Mouse (Mus musculus) embryonic fibroblast, embryonic 13.5 days (primary cell): ENCODE results near the gene Tmem167b. TPM values are rescaled to one million over a fixed set of nuclear protein-coding genes. Genes with fewer than 3 reads are reported as not detected.
"Not testable (repeated sequence)": the region's sequence is repeated elsewhere in the genome, so short reads cannot be mapped to it uniquely, and the experiment has no call there.

Experiments
- H3K27ac ChIP-seq: 2 replicates; pipeline ENCODE4 v1.5.1; 2012; ENCODE audit warnings: low read length, control low read depth, inconsistent platforms; ENCODE audit not compliant: insufficient read depth
- H3K4me1 ChIP-seq: 2 replicates; pipeline ENCODE4 v1.6.1; 2011; ENCODE audit warnings: low read length; ENCODE audit not compliant: control insufficient read depth, insufficient read depth
- H3K4me3 ChIP-seq: 2 replicates; pipeline ENCODE4 v1.5.1; 2011; ENCODE audit warnings: mild to moderate bottlenecking, control low read depth, low read length; ENCODE audit not compliant: insufficient read depth
- CTCF ChIP-seq: IDR thresholded peaks from 2 replicates; pipeline ENCODE4 v1.5.1; 2011; ENCODE audit warnings: mild to moderate bottlenecking, control low read depth, low read length, moderate library complexity, borderline replicate concordance; ENCODE audit not compliant: insufficient read depth
- POLR2A ChIP-seq: IDR thresholded peaks from 2 replicates; pipeline ENCODE4 v1.6.1; 2011; ENCODE audit warnings: low read depth, mild to moderate bottlenecking, control low read depth, low read length, moderate library complexity
- polyA plus RNA-seq: library from polyadenylated mRNA; stranded (reverse); fragments of >200 nt; gene quantifications from 2 replicates; pipeline ENCODE4 v1.2.4, GENCODE M21; 2011; ENCODE audit warnings: low read depth; ENCODE audit not compliant: missing spikeins, insufficient read length

Tmem167b gene
- polyA plus RNA-seq, 1 experiment = 72.1 TPM

GRCm38 (mm10) chr3:108571443-108572294 is 9.4 kb upstream of the Tmem167b start, which contains the start of gene Taf13:
TSS of gene Taf13 (plus strand) at chr3:108571698.
- peak within 1 kb of the TSS; percentile 29; the same call in 1 of the 2 replicates for H3K27ac ChIP-seq
- TF ChIP-seq CTCF = no peak
- peak; percentile 100 for TF ChIP-seq POLR2A
- peak within 1 kb of the TSS; percentile 97 for H3K4me3 ChIP-seq
- H3K4me1 ChIP-seq = peaks cover 3% of the 10 kb centered on the region; the same call in 1 of the 2 replicates

- TF ChIP-seq POLR2A (no peak), CTCF (no peak)
- no peak overlapping the region for H3K27ac ChIP-seq
- no peak overlapping the region for H3K4me3 ChIP-seq
- peaks cover 3% of the 10 kb centered on the region; the same call in 1 of the 2 replicates for H3K4me1 ChIP-seq
Observed at GRCm38 (mm10) chr3:108570813-108571212, 8.5 kb upstream of the Tmem167b start.

- H3K4me1 ChIP-seq, H3K4me3 ChIP-seq, H3K27ac ChIP-seq: not testable (repeated sequence)
Observed at GRCm38 (mm10) chr3:108569636-108570035, 7.4 kb upstream of the Tmem167b start.

- TF ChIP-seq POLR2A = no peak
- TF ChIP-seq CTCF = no peak
- no peaks in the 10 kb centered on the region; the same call in 1 of the 2 replicates for H3K4me1 ChIP-seq
- no peak overlapping the region for H3K4me3 ChIP-seq
- H3K27ac ChIP-seq = no peak overlapping the region
Observed at GRCm38 (mm10) chr3:108567990-108568877, 6.0 kb upstream of the Tmem167b start.

GRCm38 (mm10) chr3:108563309-108563708 is 1.0 kb upstream of the Tmem167b start:
- Histone ChIP-seq H3K4me1 (no peaks in the 10 kb centered on the region), H3K4me3 (peak overlapping the region; percentile 31), H3K27ac (peak overlapping the region; percentile 82)
- 0 out of 2 replicates have a peak, but pooled peaks have one; percentile 24 for TF ChIP-seq POLR2A
- peak; percentile 43; the same call in 1 of the 2 replicates for TF ChIP-seq CTCF

GRCm38 (mm10) chr3:108562777-108563271 is 558 bp upstream of the Tmem167b start:
- Histone ChIP-seq H3K4me3 (peak overlapping the region; percentile 31), H3K4me1 (no peaks in the 10 kb centered on the region), H3K27ac (peak overlapping the region; percentile 82)
- TF ChIP-seq POLR2A = no peak; the same call in 1 of the 2 replicates
- TF ChIP-seq CTCF = no peak

- Histone ChIP-seq H3K4me1 (no peaks in the 10 kb centered on the region), H3K4me3 (no peak overlapping the region), H3K27ac (no peak overlapping the region)
- TF ChIP-seq POLR2A = no peak
- no peak for TF ChIP-seq CTCF
Observed at GRCm38 (mm10) chr3:108557888-108558287, 4.4 kb downstream of the Tmem167b start.

GRCm38 (mm10) chr3:108554587-108555312 is 7.5 kb downstream of the Tmem167b start:
- Histone ChIP-seq H3K27ac (no peak overlapping the region), H3K4me1 (no peaks in the 10 kb centered on the region), H3K4me3 (peak overlapping the region; percentile 83)
- peak; percentile 100 for TF ChIP-seq POLR2A
- TF ChIP-seq CTCF = peak; percentile 24; the same call in 1 of the 2 replicates

GRCm38 (mm10) chr3:108554111-108554561 is 8.1 kb downstream of the Tmem167b start:
- Histone ChIP-seq H3K4me3 (peak overlapping the region; percentile 83), H3K4me1 (no peaks in the 10 kb centered on the region), H3K27ac (no peak overlapping the region)
- TF ChIP-seq POLR2A (no peak; the same call in 1 of the 2 replicates), CTCF (no peak)
